ENCODE assay signal across 18 mouse cellular contexts in genomic region chr7:51041899-51042667, GRCm38 (mm10).
DNase-seq lines count a peak whose midpoint lies in the region; ATAC-seq and TF ChIP-seq lines count a peak whose summit lies in the region.
"Had no signal": no experiment of that assay in that cellular context is flagged by ENCODE, and none has a peak within 500 bp of the region (broad histone marks: within the 10 kb centered on the region; RNA-seq: fewer than 3 reads in every experiment).

No protein-coding gene starts in this region.

- H3K9ac ChIP-seq in hindbrain, embryonic 12.5 days, result no peak overlapping the region
- H3K9ac ChIP-seq in hindbrain, embryonic 14.5 days, result no peak overlapping the region
- H3K9ac ChIP-seq in hindbrain, embryonic 16.5 days (ENCODE audit: low read depth, low read length), result no peak overlapping the region
- no peak overlapping the region for H3K9ac ChIP-seq in liver, embryonic 11.5 days (ENCODE audit: low read depth, low read length)
- H3K9ac ChIP-seq: embryonic facial prominence, embryonic 12.5 days; liver, embryonic 14.5 days had no signal

- H3K4me3 ChIP-seq in hindbrain, embryonic 12.5 days, result no peak overlapping the region
- H3K4me3 ChIP-seq in hindbrain, embryonic 14.5 days (replicated peaks; ENCODE audit: low read length), result no peak overlapping the region
- no peak overlapping the region for H3K4me3 ChIP-seq in hindbrain, embryonic 16.5 days (ENCODE audit: low read length)
- no peak overlapping the region for H3K4me3 ChIP-seq in liver, embryonic 11.5 days (ENCODE audit: low read depth, low read length)
- H3K4me3 ChIP-seq: embryonic facial prominence, embryonic 12.5 days had no signal

- no peak for TF ChIP-seq CTCF in brain, embryonic 14.5 days (IDR thresholded peaks at IDR 0.05; ENCODE audit: borderline replicate concordance, extremely low read depth, insufficient read depth, insufficient read length)

- WGBS in hindbrain, embryonic 12.5 days, result 44% methylated on average over 3 of the region's 3 CpGs
- 41% methylated on average over 3 of the region's 3 CpGs for WGBS in hindbrain, embryonic 14.5 days
- WGBS in hindbrain, embryonic 16.5 days, result 34% methylated on average over 3 of the region's 3 CpGs
- 85% methylated on average over 3 of the region's 3 CpGs for WGBS in liver, embryonic 11.5 days

- peak; percentile 60; the same call in 1 of the 2 replicates for ATAC-seq in hindbrain, embryonic 12.5 days (ENCODE audit: low FRiP score)
- ATAC-seq in hindbrain, embryonic 14.5 days (ENCODE audit: low FRiP score), result no peak
- ATAC-seq in hindbrain, embryonic 16.5 days, result 0 out of 2 replicates have a peak, but pooled peaks have one; percentile 64
- ATAC-seq in liver, embryonic 11.5 days (replicated peaks; ENCODE audit: low FRiP score), result no peak
- ATAC-seq: CD4-positive, CD25-positive, alpha-beta regulatory T cell, adult 4 months had no signal

- no peaks in the 10 kb centered on the region for H3K4me1 ChIP-seq in hindbrain, embryonic 12.5 days
- no peaks in the 10 kb centered on the region for H3K4me1 ChIP-seq in hindbrain, embryonic 14.5 days (replicated peaks; ENCODE audit: control insufficient read depth, insufficient read depth, low read length)
- no peaks in the 10 kb centered on the region for H3K4me1 ChIP-seq in hindbrain, embryonic 16.5 days (ENCODE audit: control insufficient read depth, insufficient read depth, low read depth, low read length)
- H3K4me1 ChIP-seq in liver, embryonic 11.5 days (replicated peaks; ENCODE audit: control insufficient read depth, insufficient read depth, low read length), result no peaks in the 10 kb centered on the region
- H3K4me1 ChIP-seq: embryonic facial prominence, embryonic 12.5 days had no signal

- no peaks in the 10 kb centered on the region for H3K36me3 ChIP-seq in hindbrain, embryonic 12.5 days
- H3K36me3 ChIP-seq in hindbrain, embryonic 14.5 days (replicated peaks; ENCODE audit: control insufficient read depth, insufficient read depth), result no peaks in the 10 kb centered on the region
- H3K36me3 ChIP-seq in hindbrain, embryonic 16.5 days (ENCODE audit: control insufficient read depth, insufficient read depth, low read length), result no peaks in the 10 kb centered on the region
- H3K36me3 ChIP-seq in liver, embryonic 11.5 days (ENCODE audit: control insufficient read depth, insufficient read depth, low read length), result no peaks in the 10 kb centered on the region
- H3K36me3 ChIP-seq: embryonic facial prominence, embryonic 12.5 days had no signal

- H3K9me3 ChIP-seq in hindbrain, embryonic 12.5 days (replicated peaks), result no peaks in the 10 kb centered on the region
- H3K9me3 ChIP-seq in hindbrain, embryonic 14.5 days (ENCODE audit: control insufficient read depth, low read length), result no peaks in the 10 kb centered on the region
- no peaks in the 10 kb centered on the region for H3K9me3 ChIP-seq in hindbrain, embryonic 16.5 days (ENCODE audit: control insufficient read depth, low read length)
- no peaks in the 10 kb centered on the region for H3K9me3 ChIP-seq in liver, embryonic 11.5 days (ENCODE audit: control insufficient read depth, low read length)
- H3K9me3 ChIP-seq: embryonic facial prominence, embryonic 12.5 days had no signal

- H3K27me3 ChIP-seq in hindbrain, embryonic 12.5 days, result no peaks in the 10 kb centered on the region
- H3K27me3 ChIP-seq in hindbrain, embryonic 14.5 days (ENCODE audit: control insufficient read depth, insufficient read depth, low read length), result no peaks in the 10 kb centered on the region
- H3K27me3 ChIP-seq in hindbrain, embryonic 16.5 days (replicated peaks; ENCODE audit: control insufficient read depth, insufficient read depth, low read length), result no peaks in the 10 kb centered on the region
- H3K27me3 ChIP-seq in liver, embryonic 11.5 days (replicated peaks; ENCODE audit: control insufficient read depth, insufficient read depth, low read length), result no peaks in the 10 kb centered on the region
- H3K27me3 ChIP-seq: embryonic facial prominence, embryonic 12.5 days had no signal

- no peak for DNase-seq in hindbrain, embryonic 14.5 days (ENCODE audit: low spot score)
- DNase-seq in brain, adult 2 months (ENCODE audit: low read depth, low spot score), result peak; percentile 20
- DNase-seq in brain, embryonic 14.5 days (ENCODE audit: low read depth), result peak; percentile 75
- no peak for DNase-seq in liver, embryonic 11.5 days (ENCODE audit: low spot score)
- no peak for DNase-seq in cerebellum, adult 11 months
- DNase-seq: adrenal gland, adult 8-10 months; cerebellum, adult 9-10 months; heart, postnatal 14 days; kidney, adult 11 months; kidney, postnatal 14 days; lung, postnatal 10 days; right cerebral cortex, postnatal 4 days; thymus, adult 18-20 months had no signal

- no peak for TF ChIP-seq POLR2A in brain, embryonic 14.5 days (IDR thresholded peaks at IDR 0.05; ENCODE audit: borderline replicate concordance, extremely low read depth, insufficient read depth, insufficient read length, poor library complexity, severe bottlenecking)

- H3K4me2 ChIP-seq in hindbrain, embryonic 12.5 days (replicated peaks), result no peak overlapping the region
- H3K4me2 ChIP-seq in hindbrain, embryonic 14.5 days (replicated peaks), result no peak overlapping the region
- H3K4me2 ChIP-seq in hindbrain, embryonic 16.5 days (ENCODE audit: low read length), result no peak overlapping the region
- H3K4me2 ChIP-seq in liver, embryonic 11.5 days, result no peak overlapping the region
- H3K4me2 ChIP-seq: embryonic facial prominence, embryonic 12.5 days had no signal

- H3K27ac ChIP-seq in hindbrain, embryonic 12.5 days, result no peak overlapping the region
- H3K27ac ChIP-seq in hindbrain, embryonic 14.5 days, result no peak overlapping the region
- no peak overlapping the region for H3K27ac ChIP-seq in hindbrain, embryonic 16.5 days (ENCODE audit: low read depth, low read length)
- no peak overlapping the region for H3K27ac ChIP-seq in liver, embryonic 11.5 days (ENCODE audit: low read depth, low read length)
- H3K27ac ChIP-seq: embryonic facial prominence, embryonic 12.5 days; liver, embryonic 14.5 days had no signal

Comparison
In these comparisons a context has a peak if more than half of its experiments do, and no peak if none do; other contexts are left out.
1. ATAC-seq: peak in hindbrain, embryonic 12.5 days (single experiment) and hindbrain, embryonic 16.5 days (single experiment); none in hindbrain, embryonic 14.5 days (single experiment) and liver, embryonic 11.5 days (single experiment).
2. DNase-seq: peak in brain, adult 2 months (single experiment) and brain, embryonic 14.5 days (single experiment); none in hindbrain, embryonic 14.5 days (single experiment), liver, embryonic 11.5 days (single experiment) and cerebellum, adult 11 months (single experiment).